Mouse (Mus musculus): Measurements from ENCODE around the gene Foxp1. TPM values are rescaled to one million over a fixed set of nuclear protein-coding genes. Genes with fewer than 3 reads are reported as not detected.

Foxp1 gene
- polyA plus RNA-seq, 1 experiment from 2014 or later = 36.4 TPM

Small RNA genes lying within 50 kb of the gene (microRNA-seq; reads per million reads assigned to microRNA genes)
- gene Gm22328 (not detected), gene Gm49348 (not detected)

Other genes with a start within 250 kb of the Foxp1 start
- 17.6 and 18.5 TPM in 2 replicates for gene Eif4e3, start 144.1 kb upstream of the Foxp1 start, polyA plus RNA-seq (2015; fragmentation: Nextera tagmentation; extraction: Ambion mirVana)
- gene Gm20696, start 144.1 kb upstream of the Foxp1 start, polyA plus RNA-seq (2015; fragmentation: Nextera tagmentation; extraction: Ambion mirVana) = 1.7 and 2.1 TPM in 2 replicates
- 1.6 and 1.8 TPM in 2 replicates for gene Gpr27, start 170.0 kb upstream of the Foxp1 start, polyA plus RNA-seq (2015; fragmentation: Nextera tagmentation; extraction: Ambion mirVana)
- gene Prok2, start 203.7 kb upstream of the Foxp1 start, polyA plus RNA-seq (2015; fragmentation: Nextera tagmentation; extraction: Ambion mirVana) = 0.17 TPM in 1 of 2 replicates, not detected in the other

Data from kidney, embryonic 16.5 days (tissue).